Mouse (Mus musculus) retina, postnatal 1 day (tissue): Measurements from ENCODE around the gene Glra1.
"Not testable (repeated sequence)": the region's sequence is repeated elsewhere in the genome, so short reads cannot be mapped to it uniquely, and the experiment has no call there.

Experiments
- DNase-seq: peaks from one replicate; pipeline ENCODE4 v3.0.0-alpha.2; 2012

Glra1 gene

GRCm38 (mm10) chr11:55607808-55608523 lies at the start of gene Glra1:
Gene Glra1 (minus strand): TSS chr11:55608198.
- DNase-seq: peak; percentile 78

DNA sequence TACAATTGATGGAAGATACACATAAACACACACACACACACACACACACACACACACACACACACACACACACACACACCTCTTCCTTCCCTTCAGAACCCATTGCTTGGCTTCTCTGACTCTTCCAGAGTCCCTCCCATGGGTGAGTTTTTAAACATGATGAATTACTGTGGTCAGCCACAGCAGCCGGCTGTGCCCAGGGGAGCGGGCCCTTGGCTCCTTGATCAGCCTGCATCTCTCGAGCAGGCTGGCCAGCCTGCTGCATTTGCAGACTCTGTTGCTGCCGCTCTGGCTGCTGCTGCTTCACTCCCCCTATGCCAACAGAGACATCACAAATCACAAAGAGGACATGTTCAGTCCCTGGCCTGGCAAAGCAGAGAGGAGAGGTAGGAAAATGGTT lies 29.0 kb upstream of the Glra1 start:
- no peak for DNase-seq

DNA sequence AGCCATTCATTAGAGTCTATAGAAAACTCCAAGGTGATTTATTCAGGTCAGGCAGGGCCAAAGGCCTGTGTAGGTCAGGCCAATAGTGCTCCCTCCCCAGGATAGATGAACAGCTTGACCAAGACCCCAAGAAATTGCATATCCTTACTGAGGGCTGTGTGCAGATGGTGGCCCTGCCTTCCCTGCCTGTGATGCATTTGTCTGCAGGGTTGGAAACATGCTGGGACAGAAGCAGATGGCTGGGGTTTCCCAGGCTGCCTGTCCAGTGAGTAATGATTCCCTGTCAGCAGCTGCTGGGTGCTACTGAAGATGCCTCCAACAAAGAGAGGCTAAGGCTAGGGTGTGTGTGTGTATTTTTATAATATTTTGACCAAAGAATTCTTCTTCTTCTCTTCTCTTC lies 25.9 kb upstream of the Glra1 start:
- DNase-seq: peak; percentile 24

GRCm38 (mm10) chr11:55614631-55615030 lies 6.6 kb upstream of the Glra1 start:
- not testable (repeated sequence) for DNase-seq

GRCm38 (mm10) chr11:55608524-55608920 lies 524 bp upstream of the Glra1 start:
- DNase-seq: peak; percentile 26

DNA sequence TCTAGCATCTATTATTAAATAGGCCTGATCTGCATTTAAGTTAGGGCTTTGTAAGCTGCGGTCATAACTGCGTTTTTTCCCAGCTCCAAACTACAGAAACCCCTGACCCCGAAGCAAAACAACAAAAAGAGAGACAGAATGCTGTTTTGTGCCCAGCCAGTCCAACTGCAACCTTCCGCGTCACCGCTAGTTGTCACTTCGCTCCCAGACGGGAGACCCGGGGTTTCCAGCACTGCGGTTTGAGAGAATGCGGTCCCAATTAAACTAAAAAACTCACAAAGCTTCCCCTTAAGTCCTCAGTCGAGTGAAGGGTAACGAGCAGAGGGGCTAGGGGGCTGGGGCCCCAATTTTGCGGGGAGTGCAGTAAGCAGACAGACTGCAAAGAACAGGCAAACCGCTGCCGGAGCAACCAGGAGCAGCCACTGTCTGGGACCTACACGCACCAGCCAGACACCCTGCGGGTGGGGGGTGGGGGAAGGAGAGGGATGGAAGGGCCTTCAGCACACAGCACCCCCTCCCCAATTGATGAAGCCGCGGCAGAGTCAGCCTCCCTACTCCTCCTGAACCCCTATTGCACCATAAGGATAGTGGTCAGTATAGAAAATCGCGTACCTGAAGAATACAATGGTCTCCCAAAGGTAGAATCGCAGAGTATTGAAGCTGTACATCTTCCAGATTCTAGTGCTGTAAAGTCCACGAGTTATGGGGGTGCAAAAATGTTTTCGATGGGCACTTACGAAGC lies 761 bp downstream of the Glra1 start:
- DNase-seq: peak; percentile 55

GRCm38 (mm10) chr11:55601447-55602065 lies 6.4 kb downstream of the Glra1 start:
- DNase-seq: peak; percentile 39

- no peak for DNase-seq
These were observed 12.3 kb downstream of the Glra1 start for GRCm38 (mm10) chr11:55595726-55596125.

- DNase-seq: peak; percentile 11
These were observed 13.6 kb downstream of the Glra1 start for GRCm38 (mm10) chr11:55594411-55594810.

GRCm38 (mm10) chr11:55591194-55591593 lies 16.8 kb downstream of the Glra1 start:
- DNase-seq: no peak

GRCm38 (mm10) chr11:55589376-55590167 lies 18.4 kb downstream of the Glra1 start:
- DNase-seq: no peak

DNA sequence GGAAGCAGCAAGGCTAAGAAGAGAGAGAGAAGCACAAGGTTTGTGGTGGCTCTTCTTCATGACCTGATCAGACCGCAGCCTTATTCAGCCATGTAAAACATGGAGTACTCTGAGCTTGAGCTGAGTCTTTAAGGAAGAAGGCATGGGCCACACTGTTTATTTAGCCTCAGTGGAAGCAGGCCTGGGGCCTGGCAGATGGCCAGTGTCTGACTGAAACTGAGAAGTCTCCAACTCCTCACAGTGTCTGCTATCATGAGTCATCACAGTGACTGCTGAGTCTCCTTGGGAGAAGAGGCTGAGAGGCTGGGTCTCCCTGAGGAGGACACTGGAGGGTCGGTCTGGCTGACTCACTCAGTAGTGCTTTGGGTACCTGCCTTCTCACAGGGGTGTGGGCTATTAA lies 33.6 kb downstream of the Glra1 start:
- DNase-seq: no peak

DNA sequence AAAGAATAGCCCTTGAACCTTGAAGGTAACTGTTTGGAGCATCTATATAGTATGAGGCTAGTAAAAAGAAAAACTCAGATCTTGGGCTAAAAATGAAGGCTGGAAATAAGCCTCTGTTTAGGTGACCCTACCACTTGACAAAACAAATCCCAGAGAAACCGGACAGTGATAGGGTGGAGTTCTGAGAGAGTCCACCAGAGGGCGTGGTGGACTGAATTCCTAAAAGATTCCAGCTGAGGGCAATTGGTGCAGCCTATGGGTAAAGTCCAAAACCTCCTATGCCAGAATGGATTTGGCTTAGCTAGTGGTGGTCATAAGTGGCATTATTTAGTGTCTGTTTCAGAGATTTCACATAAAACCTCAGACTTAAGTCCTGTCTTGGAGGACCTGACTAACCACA lies 36.9 kb downstream of the Glra1 start:
- peak; percentile 59 for DNase-seq

DNA sequence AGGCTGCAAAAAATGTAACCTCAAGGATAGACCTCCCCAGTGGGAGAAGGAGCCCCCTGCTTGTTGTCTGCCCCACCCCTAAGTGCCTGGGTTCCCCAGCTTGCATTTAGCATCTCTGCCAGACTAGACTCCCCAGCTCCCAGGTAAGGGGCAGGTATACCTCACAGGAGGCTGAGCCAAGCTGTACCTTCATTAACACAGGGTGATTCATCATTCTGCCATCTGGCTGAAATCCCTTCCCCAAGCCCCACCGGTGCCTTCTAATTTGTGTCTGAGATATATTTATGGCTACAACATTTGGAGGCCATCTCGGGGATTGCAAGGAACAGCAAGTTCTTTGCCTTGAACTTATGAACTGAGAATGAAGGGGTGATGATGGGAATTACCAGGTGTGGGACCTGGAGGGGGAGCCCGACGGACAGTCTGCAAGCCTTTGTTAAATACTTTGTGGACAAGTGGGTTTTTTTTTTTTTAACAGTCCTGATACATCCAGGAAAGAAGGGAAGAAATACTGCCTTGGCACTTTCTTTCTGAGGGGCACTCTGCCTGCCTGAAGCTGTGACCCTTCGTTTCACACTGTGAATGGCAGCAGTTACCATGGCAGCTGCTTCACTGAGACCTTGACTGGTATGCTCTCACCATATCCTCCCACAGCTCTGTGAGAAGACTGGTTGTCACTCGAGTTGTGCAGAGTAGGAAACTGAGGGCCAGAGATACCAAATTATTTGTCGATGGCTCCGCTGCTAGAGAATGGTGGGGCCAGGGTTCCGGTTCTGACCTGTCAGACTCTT lies 41.5 kb downstream of the Glra1 start:
- DNase-seq: no peak

GRCm38 (mm10) chr11:55545690-55546089 lies 62.3 kb downstream of the Glra1 start:
- no peak for DNase-seq

- DNase-seq: no peak
These were observed 65.3 kb downstream of the Glra1 start for GRCm38 (mm10) chr11:55542671-55543070.

DNA sequence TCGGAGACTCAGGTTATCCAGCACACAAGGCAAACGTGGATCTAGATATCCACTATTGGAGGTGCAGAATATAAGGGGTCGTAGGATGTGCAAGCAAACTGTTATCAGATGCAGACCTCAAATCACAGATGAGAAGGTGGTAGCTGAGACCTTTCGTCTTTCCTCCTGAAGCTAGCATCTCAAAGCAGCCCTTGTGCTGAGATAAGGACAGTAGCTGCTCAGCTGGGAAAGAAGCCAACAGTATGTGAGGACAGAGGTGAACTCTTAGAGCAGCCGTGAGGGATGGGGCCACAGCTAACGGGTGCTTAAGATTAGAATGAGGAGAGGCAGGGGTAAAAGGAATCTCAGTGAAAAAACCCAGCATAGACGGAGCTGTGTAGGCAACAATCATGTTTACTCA lies 65.9 kb downstream of the Glra1 start:
- DNase-seq: no peak

DNA sequence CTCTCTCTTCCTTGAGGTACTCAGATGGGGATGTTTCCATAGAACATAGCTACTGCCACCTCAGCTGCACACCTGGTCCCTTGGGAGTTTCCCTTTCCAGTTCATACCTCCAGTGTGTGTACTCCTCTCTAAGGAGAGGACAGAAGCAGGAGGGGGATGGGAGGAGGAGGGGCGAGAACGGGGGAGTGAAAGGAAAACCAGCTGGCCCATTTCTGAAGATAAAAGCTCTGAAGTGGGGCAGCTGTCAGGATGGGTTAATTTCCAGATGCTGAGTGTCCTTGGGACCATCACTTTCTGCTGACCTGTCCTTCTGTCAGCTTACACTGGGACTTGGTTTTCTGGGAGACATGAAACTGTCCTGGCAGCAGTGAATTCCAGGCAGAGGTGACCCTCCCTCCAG lies 73.2 kb downstream of the Glra1 start:
- DNase-seq: peak; percentile 66

DNA sequence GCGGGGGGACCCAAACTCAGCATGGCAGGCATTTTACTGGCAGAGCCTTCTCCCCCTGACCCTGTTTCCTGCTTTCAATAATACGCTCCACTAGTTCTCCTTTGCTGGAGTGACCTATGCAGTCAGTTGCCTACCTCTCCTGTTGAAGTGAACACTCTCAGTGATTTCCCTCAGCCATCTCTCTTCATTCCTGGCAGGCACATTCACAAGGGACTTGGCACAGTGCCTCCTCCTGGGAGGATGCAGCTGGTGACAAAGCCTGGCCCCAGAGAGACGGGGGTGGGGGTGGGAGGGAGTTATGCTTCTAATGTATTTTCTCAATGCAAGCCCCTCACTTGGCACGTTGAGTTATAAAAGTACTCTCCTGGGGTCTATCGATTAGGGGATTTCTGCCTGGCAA lies 74.6 kb downstream of the Glra1 start:
- peak; percentile 77 for DNase-seq

GRCm38 (mm10) chr11:55530741-55531140 lies 77.3 kb downstream of the Glra1 start:
- no peak for DNase-seq

DNA sequence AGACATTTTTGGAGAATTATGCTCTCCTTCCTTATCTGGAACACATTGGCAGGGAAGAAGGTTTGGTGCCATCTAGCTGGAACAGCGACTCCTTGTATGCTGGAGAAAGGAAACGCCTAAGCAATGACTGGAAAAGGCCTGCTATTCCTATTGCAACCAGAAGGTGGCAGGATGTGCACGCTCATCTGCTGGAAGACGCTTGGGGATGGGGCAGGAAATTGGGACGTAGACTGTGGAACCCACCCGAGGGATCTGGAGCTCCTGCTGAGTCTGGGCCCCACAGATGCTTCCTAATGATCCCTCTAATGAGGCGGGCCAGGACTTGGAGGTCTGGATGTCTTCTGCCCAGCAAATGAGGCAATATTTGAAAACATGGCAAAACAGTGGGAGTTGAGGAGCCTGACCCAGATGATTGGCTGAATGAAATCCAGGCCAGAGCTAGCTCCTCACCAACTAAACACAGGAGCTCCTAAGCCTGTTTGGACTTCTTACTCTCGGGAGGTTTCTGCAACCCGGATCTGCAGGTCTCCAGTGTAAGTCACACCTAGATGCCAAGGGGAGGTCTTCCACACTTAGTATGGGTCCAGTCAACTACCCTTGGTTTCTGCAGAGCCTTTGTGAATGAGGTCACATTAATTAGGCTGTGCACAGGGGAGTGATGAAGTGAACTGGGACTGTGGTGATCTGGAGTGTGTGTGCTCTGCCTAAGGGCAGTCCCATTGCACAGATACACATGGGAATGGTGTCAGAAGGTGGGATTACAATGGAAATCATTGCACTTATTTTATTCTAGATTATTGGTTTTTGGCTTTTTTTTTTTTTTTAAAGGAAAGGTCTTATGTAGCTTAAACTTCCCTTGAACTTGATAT lies 89.0 kb downstream of the Glra1 start:
- DNase-seq: peak; percentile 93
